Mouse (Mus musculus) frontal cortex, adult (tissue): Measurements from ENCODE around the gene Kif1b.

Experiments used
- ATAC-seq: cut with Nextera tagmentation; 2 replicates; pipeline ENCODE4 v1.9.2; 2017; ENCODE audit warnings: mild to moderate bottlenecking, moderate library complexity, mixed read lengths; ENCODE audit not compliant: low TSS enrichment

Kif1b gene

GRCm38 (mm10) chr4:149136982-149137770, 170.3 kb downstream of the Kif1b start, which contains the start of gene Cenps:
Cenps (minus strand) TSS chr4:149137629.
- peak; percentile 92 for ATAC-seq

GRCm38 (mm10) chr4:149136116-149136850, 171.2 kb downstream of the Kif1b start:
- ATAC-seq: no peak

- no peak for ATAC-seq
Observed at GRCm38 (mm10) chr4:149133395-149133794, 174.1 kb downstream of the Kif1b start.

- ATAC-seq: no peak
Observed at GRCm38 (mm10) chr4:149131789-149132565, 175.5 kb downstream of the Kif1b start.

- ATAC-seq: no peak
Observed at GRCm38 (mm10) chr4:149131021-149131752, 176.3 kb downstream of the Kif1b start.

- ATAC-seq: peak; percentile 50
Observed at GRCm38 (mm10) chr4:149128467-149128866, 179.0 kb downstream of the Kif1b start.

- ATAC-seq: no peak
Observed at GRCm38 (mm10) chr4:149126663-149127062, 180.8 kb downstream of the Kif1b start, which contains the start of gene Cort. Cort (minus strand) TSS chr4:149126763.
